Mouse (Mus musculus): ENCODE results near the gene Hoxd3. TPM values are rescaled to one million over a fixed set of nuclear protein-coding genes. Genes with fewer than 3 reads are reported as not detected.

Hoxd3 gene
- total and polyA plus RNA-seq, 2 experiments: not detected

DNA sequence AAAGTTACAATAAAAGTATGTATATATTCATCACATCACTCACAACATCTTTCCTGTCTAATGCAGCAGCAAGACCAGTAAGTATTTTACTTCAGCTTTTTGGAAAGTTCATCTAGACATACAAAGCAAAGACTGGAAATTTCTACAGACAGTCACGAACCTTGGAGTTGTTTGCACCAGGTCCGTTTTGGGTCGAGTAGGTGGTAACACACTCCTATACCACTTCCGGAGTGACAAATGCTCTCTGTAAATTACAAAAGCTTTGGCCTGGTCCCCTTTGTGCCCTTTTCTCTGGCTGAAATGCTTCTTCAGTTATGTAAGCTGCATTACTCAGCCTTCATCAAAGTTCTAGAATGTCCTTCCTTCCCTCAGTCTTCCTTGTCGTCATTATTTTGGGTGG, 42.0 kb downstream of the Hoxd3 start:
- no peaks in the 10 kb centered on the region for H3K36me3 ChIP-seq (ENCODE audit: control insufficient read depth, insufficient read depth, low read length)
- no peak for TF ChIP-seq POLR2A (IDR thresholded peaks at IDR 0.05; ENCODE audit: extremely low read depth, insufficient read depth, low read length)
- no peak for TF ChIP-seq CTCF (IDR thresholded peaks at IDR 0.05; ENCODE audit: low read depth, low read length)
- DNase-seq (ENCODE audit: extremely low read depth, low read depth, low spot score): no peak
- H3K4me1 ChIP-seq (ENCODE audit: control insufficient read depth, insufficient read depth, low read length): no peaks in the 10 kb centered on the region
- no peak overlapping the region for H3K4me3 ChIP-seq (ENCODE audit: insufficient read depth, low read depth, low read length)
- 22% methylated on average over 5 of the region's 5 CpGs for WGBS
- H3K27ac ChIP-seq (replicated peaks; ENCODE audit: insufficient read depth, low read depth, low read length): no peak overlapping the region
- H3K79me2 ChIP-seq (ENCODE audit: control insufficient read depth, insufficient read depth, low read length): no peaks in the 10 kb centered on the region
- H3K27me3 ChIP-seq (ENCODE audit: control insufficient read depth, insufficient read depth, low read length): peaks cover 36% of the 10 kb centered on the region
- H3K9ac ChIP-seq (ENCODE audit: low read depth, low read length): no peak overlapping the region

DNA sequence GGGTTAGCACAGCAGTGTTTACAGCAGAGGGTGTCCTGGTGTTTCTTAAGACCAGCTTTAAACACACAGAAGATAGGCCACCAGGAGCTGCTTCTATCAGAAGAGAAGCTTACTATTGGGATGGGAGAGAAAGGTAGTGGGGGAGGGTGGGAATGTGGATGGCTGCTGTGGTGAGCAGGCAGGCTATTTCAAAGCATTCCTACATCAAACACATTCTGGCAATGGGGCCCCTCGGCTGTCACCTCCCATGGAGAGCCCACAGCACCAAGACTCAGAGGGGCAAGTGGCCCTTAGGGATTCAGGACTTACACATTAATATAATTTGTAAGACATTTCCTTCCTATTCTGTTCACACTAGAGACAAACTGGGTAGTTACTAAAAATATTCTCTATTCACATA, 48.4 kb downstream of the Hoxd3 start:
- WGBS: 0% methylated on average over 1 of the region's 1 CpGs
- Histone ChIP-seq H3K27ac (replicated peaks; ENCODE audit: insufficient read depth, low read depth, low read length) (no peak overlapping the region), H3K27me3 (ENCODE audit: control insufficient read depth, insufficient read depth, low read length) (peaks cover 18% of the 10 kb centered on the region), H3K4me3 (ENCODE audit: insufficient read depth, low read depth, low read length) (no peak overlapping the region), H3K36me3 (ENCODE audit: control insufficient read depth, insufficient read depth, low read length) (no peaks in the 10 kb centered on the region), H3K4me1 (ENCODE audit: control insufficient read depth, insufficient read depth, low read length) (no peaks in the 10 kb centered on the region), H3K9ac (ENCODE audit: low read depth, low read length) (no peak overlapping the region), H3K79me2 (ENCODE audit: control insufficient read depth, insufficient read depth, low read length) (no peaks in the 10 kb centered on the region)
- TF ChIP-seq CTCF (IDR thresholded peaks at IDR 0.05; ENCODE audit: low read depth, low read length) (no peak), POLR2A (IDR thresholded peaks at IDR 0.05; ENCODE audit: extremely low read depth, insufficient read depth, low read length) (no peak)
- DNase-seq (ENCODE audit: extremely low read depth, low read depth, low spot score): no peak

DNA sequence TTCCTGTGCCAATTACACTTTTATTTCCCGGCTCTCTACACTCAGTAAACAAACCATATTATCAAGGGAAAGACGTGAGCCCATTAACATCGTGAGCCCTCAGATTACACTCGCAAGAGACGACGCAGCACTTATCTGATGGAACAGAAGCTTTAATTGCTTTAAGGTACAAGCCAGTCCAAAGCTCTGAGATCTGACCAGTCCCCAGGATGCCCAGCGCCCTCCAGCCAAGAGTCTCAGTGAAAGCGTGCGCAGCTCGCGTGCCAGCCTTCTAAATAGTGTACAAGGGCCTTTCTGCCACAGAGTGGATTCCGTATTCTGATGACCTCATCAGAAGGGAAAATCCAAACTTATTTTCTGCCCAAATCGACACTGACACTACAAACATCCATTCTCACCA, 50.2 kb downstream of the Hoxd3 start:
- Histone ChIP-seq H3K36me3 (ENCODE audit: control insufficient read depth, insufficient read depth, low read length) (no peaks in the 10 kb centered on the region), H3K9ac (ENCODE audit: low read depth, low read length) (no peak overlapping the region), H3K27ac (replicated peaks; ENCODE audit: insufficient read depth, low read depth, low read length) (no peak overlapping the region), H3K79me2 (ENCODE audit: control insufficient read depth, insufficient read depth, low read length) (no peaks in the 10 kb centered on the region), H3K27me3 (ENCODE audit: control insufficient read depth, insufficient read depth, low read length) (peaks cover 20% of the 10 kb centered on the region), H3K4me3 (ENCODE audit: insufficient read depth, low read depth, low read length) (no peak overlapping the region), H3K4me1 (ENCODE audit: control insufficient read depth, insufficient read depth, low read length) (no peaks in the 10 kb centered on the region)
- DNase-seq (ENCODE audit: extremely low read depth, low read depth, low spot score): no peak
- WGBS: 6% methylated on average over 13 of the region's 13 CpGs
- TF ChIP-seq POLR2A (IDR thresholded peaks at IDR 0.05; ENCODE audit: extremely low read depth, insufficient read depth, low read length): no peak
- no peak for TF ChIP-seq CTCF (IDR thresholded peaks at IDR 0.05; ENCODE audit: low read depth, low read length)

DNA sequence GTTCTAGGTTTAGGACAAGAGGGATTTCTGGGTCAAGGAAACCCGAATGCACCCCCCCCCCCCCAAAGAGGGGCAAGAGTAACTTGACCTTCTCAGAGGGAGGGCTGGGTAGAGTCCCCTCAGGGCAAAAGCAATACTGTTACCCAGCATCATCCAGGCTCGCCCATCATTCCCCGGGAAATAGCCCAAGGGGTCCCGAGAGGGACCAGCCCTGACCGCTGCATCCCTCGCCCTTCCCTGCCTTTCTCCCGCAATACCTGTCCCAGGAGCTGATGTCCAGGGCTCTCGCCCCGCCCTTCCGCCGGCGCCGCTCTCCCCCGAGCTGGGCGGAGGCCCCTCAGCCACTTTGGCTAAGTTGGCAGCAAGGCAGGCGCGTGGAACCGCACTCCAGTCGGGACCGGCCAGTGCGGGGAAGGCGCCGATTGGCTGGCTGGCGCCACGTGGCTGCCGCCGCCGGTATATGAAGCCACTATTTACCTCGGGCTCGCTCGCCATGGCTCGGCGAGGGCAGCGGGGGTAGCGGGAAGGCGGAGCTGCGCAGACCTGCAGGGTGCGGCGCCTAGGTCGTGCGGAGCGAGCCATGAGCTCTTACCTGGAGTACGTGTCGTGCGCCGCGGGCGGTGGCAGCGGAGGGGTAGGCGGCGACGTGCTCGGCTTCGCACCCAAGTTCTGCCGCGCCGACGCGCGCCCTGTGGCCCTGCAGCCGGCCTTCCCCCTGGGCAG, 51.0 kb downstream of the Hoxd3 start, which contains the start of gene Hoxd1:
TSS of gene Hoxd1 (plus strand) at position 459 of the 723 bp plus-strand sequence.
- WGBS: 4% methylated on average over 61 of the region's 61 CpGs
- DNase-seq (ENCODE audit: extremely low read depth, low read depth, low spot score): no peak
- no peaks in the 10 kb centered on the region for H3K36me3 ChIP-seq (ENCODE audit: control insufficient read depth, insufficient read depth, low read length)
- no peak within 1 kb of the TSS for H3K9ac ChIP-seq (ENCODE audit: low read depth, low read length)
- no peaks in the 10 kb centered on the region for H3K4me1 ChIP-seq (ENCODE audit: control insufficient read depth, insufficient read depth, low read length)
- no peaks in the 10 kb centered on the region for H3K79me2 ChIP-seq (ENCODE audit: control insufficient read depth, insufficient read depth, low read length)
- no peak within 1 kb of the TSS for H3K27ac ChIP-seq (replicated peaks; ENCODE audit: insufficient read depth, low read depth, low read length)
- H3K27me3 ChIP-seq (ENCODE audit: control insufficient read depth, insufficient read depth, low read length): peaks cover 20% of the 10 kb centered on the region
- TF ChIP-seq CTCF (IDR thresholded peaks at IDR 0.05; ENCODE audit: low read depth, low read length) (no peak), POLR2A (IDR thresholded peaks at IDR 0.05; ENCODE audit: extremely low read depth, insufficient read depth, low read length) (no peak)
- H3K4me3 ChIP-seq (ENCODE audit: insufficient read depth, low read depth, low read length): peak within 1 kb of the TSS; percentile 36; the same call in 1 of the 2 replicates

DNA sequence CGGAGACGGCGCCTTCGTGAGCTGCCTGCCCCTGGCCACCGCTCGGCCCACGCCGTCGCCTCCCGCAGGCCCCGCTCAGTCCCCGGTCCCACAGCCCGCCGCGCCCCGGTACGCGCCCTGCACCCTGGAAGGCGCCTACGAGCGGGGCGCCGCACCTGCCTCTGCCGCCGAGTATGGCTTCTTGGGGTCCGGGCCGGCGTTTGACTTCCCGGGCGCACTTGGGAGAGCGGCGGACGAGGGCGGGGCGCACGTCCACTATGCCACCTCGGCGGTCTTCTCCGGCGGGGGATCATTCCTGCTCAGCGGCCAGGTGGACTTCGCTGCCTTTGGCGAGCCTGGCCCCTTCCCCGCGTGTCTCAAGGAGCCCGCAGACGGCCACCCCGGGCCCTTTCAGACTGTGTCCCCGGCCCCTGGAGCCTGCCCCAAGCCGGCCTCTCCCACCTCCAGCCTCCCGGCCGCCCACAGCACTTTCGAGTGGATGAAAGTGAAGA, 51.6 kb downstream of the Hoxd3 start:
- no peaks in the 10 kb centered on the region for H3K4me1 ChIP-seq (ENCODE audit: control insufficient read depth, insufficient read depth, low read length)
- no peaks in the 10 kb centered on the region for H3K36me3 ChIP-seq (ENCODE audit: control insufficient read depth, insufficient read depth, low read length)
- WGBS: 3% methylated on average over 51 of the region's 53 CpGs
- H3K79me2 ChIP-seq (ENCODE audit: control insufficient read depth, insufficient read depth, low read length): no peaks in the 10 kb centered on the region
- TF ChIP-seq POLR2A (IDR thresholded peaks at IDR 0.05; ENCODE audit: extremely low read depth, insufficient read depth, low read length) (no peak), CTCF (IDR thresholded peaks at IDR 0.05; ENCODE audit: low read depth, low read length) (no peak)
- no peak overlapping the region for H3K27ac ChIP-seq (replicated peaks; ENCODE audit: insufficient read depth, low read depth, low read length)
- no peak overlapping the region for H3K9ac ChIP-seq (ENCODE audit: low read depth, low read length)
- no peak overlapping the region for H3K4me3 ChIP-seq (ENCODE audit: insufficient read depth, low read depth, low read length)
- H3K27me3 ChIP-seq (ENCODE audit: control insufficient read depth, insufficient read depth, low read length): peaks cover 20% of the 10 kb centered on the region
- DNase-seq (ENCODE audit: extremely low read depth, low read depth, low spot score): no peak

DNA sequence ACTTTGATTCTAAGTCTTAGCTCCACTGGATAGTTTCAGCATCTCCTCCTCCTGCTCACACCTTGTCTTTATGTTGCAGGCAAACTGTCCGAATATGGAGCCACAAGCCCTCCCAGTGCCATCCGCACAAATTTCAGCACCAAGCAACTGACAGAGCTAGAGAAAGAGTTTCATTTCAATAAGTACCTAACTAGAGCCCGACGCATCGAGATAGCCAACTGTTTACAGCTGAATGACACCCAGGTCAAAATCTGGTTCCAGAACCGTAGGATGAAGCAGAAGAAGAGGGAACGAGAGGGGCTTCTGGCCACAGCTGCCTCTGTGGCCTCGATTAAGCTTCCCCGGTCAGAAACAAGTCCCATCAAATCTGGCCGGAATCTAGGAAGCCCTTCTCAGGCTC, 52.2 kb downstream of the Hoxd3 start:
- WGBS: 53% methylated on average over 10 of the region's 10 CpGs
- H3K27me3 ChIP-seq (ENCODE audit: control insufficient read depth, insufficient read depth, low read length): peaks cover 20% of the 10 kb centered on the region
- H3K36me3 ChIP-seq (ENCODE audit: control insufficient read depth, insufficient read depth, low read length): no peaks in the 10 kb centered on the region
- H3K4me1 ChIP-seq (ENCODE audit: control insufficient read depth, insufficient read depth, low read length): no peaks in the 10 kb centered on the region
- no peak overlapping the region for H3K4me3 ChIP-seq (ENCODE audit: insufficient read depth, low read depth, low read length)
- no peak overlapping the region for H3K27ac ChIP-seq (replicated peaks; ENCODE audit: insufficient read depth, low read depth, low read length)
- H3K79me2 ChIP-seq (ENCODE audit: control insufficient read depth, insufficient read depth, low read length): no peaks in the 10 kb centered on the region
- no peak for DNase-seq (ENCODE audit: extremely low read depth, low read depth, low spot score)
- H3K9ac ChIP-seq (ENCODE audit: low read depth, low read length): no peak overlapping the region
- TF ChIP-seq POLR2A (IDR thresholded peaks at IDR 0.05; ENCODE audit: extremely low read depth, insufficient read depth, low read length) (no peak), CTCF (IDR thresholded peaks at IDR 0.05; ENCODE audit: low read depth, low read length) (no peak)
